Mouse (Mus musculus) heart, adult 2 months (tissue): Measurements from ENCODE around the gene Ggcx. TPM values are rescaled to one million over a fixed set of nuclear protein-coding genes. Genes with fewer than 3 reads are reported as not detected.

Experiments
- DNase-seq, 2 experiments: peaks; one replicate each; pipeline ENCODE4 v3.0.0; 2021
- H3K27ac ChIP-seq: fragments of 200-600 bp; 2 replicates; pipeline ENCODE4 v1.8.1; 2022
- H3K27me3 ChIP-seq: fragments of 200-500 bp; 2 replicates; pipeline ENCODE4 v1.6.1; 2012; ENCODE audit warnings: mild to moderate bottlenecking, low read length, inconsistent platforms, mixed read lengths; ENCODE audit not compliant: control insufficient read depth, insufficient read depth
- H3K36me3 ChIP-seq: fragments of 200-500 bp; 2 replicates; pipeline ENCODE4 v1.6.1; 2012; ENCODE audit warnings: low read length, inconsistent platforms; ENCODE audit not compliant: control insufficient read depth, insufficient read depth
- H3K4me1 ChIP-seq: fragments of 200-500 bp; 2 replicates; pipeline ENCODE4 v1.6.1; 2011; ENCODE audit warnings: low read length; ENCODE audit not compliant: control insufficient read depth, insufficient read depth
- H3K4me3 ChIP-seq: fragments of 200-600 bp; 2 replicates; pipeline ENCODE4 v1.8.1; 2022
- H3K79me2 ChIP-seq: fragments of 200-500 bp; replicated peaks from 2 replicates; pipeline ENCODE4 v1.6.1; 2012; ENCODE audit warnings: mild to moderate bottlenecking, inconsistent platforms, low read length, moderate library complexity, mixed read lengths; ENCODE audit not compliant: control insufficient read depth, insufficient read depth
- H3K9ac ChIP-seq: fragments of 200-500 bp; 2 replicates; pipeline ENCODE4 v1.6.1; 2012; ENCODE audit warnings: low read depth, mild to moderate bottlenecking, control low read depth, inconsistent platforms, low read length, mixed read lengths
- CTCF ChIP-seq: fragments of 200-600 bp; IDR thresholded peaks from 2 replicates; pipeline ENCODE4 v1.8.1; 2022; ENCODE audit warnings: antibody characterized with exemption, mild to moderate bottlenecking, moderate library complexity
- EP300 ChIP-seq: fragments of 200-500 bp; IDR thresholded peaks from 2 replicates; pipeline ENCODE4 v1.6.1; 2011; ENCODE audit warnings: low read depth, low read length, control low read depth; ENCODE audit not compliant: insufficient read depth
- POLR2A ChIP-seq: fragments of 200-500 bp; IDR thresholded peaks from 2 replicates; pipeline ENCODE4 v1.6.1; 2011; ENCODE audit warnings: mild to moderate bottlenecking, low read depth, low read length, control low read depth; ENCODE audit not compliant: insufficient read depth
- WGBS: fragments of 180-500 bp; shearing (Covaris S2); methylation state at CpG from one replicate; pipeline ENCODE4 v1.1.7; 2018; 5-methylcytosine and 5-hydroxymethylcytosine counted together
- intact Hi-C: fragments of 180-260 bp; cut with DNase I; formaldehyde crosslinking; loops from one replicate; pipeline ENCODE4 v1.15.1; 2025
- polyA plus RNA-seq: library from polyadenylated mRNA; depleted of rRNA; stranded (reverse); fragments of >200 nt; gene quantifications from 2 replicates; pipeline ENCODE4 v1.2.3, GENCODE M21; 2012
- total RNA-seq, 2 experiments: library from RNA; stranded (reverse); gene quantifications; 2 replicates each; pipeline ENCODE4 v1.2.3; 2021

Gene Ggcx
- total and polyA plus RNA-seq, 3 experiments: 19.3 to 32.5 (median 30.4) TPM

DNA sequence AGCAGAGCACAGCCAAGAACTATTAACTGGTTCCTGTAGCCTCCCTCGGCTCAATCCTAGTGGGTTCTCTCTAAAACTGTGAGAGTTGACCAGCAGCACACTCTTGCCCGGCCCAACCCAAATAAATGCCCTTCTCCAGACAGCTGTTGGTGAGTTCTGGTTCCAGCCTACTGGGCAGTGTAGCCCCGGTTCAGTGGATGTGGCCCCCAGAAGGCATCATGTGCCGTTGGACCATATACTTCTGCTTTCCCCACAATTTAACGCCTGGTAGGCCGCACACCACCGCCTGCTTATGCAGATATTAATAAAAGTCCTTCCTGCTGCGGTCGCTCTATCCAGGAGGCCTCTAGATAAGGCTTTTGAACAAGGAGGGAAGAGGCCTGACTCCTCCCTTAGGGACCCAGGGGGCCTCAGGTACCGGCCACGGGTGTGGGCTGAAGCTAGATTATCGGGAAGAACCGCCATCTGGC lies 24.6 kb upstream of the Ggcx start:
- Histone ChIP-seq H3K36me3 (no peaks in the 10 kb centered on the region), H3K79me2 (no peaks in the 10 kb centered on the region), H3K27me3 (no peaks in the 10 kb centered on the region), H3K4me1 (peaks cover 7% of the 10 kb centered on the region), H3K9ac (peak overlapping the region; percentile 85), H3K4me3 (peak overlapping the region; percentile 54), H3K27ac (peak overlapping the region; percentile 92)
- 1% methylated on average over 13 of the region's 13 CpGs for WGBS
- DNase-seq: no peak
- intact Hi-C loops: no loop called here
- TF ChIP-seq EP300: no peak
- no peak for TF ChIP-seq POLR2A
- TF ChIP-seq CTCF: no peak

DNA sequence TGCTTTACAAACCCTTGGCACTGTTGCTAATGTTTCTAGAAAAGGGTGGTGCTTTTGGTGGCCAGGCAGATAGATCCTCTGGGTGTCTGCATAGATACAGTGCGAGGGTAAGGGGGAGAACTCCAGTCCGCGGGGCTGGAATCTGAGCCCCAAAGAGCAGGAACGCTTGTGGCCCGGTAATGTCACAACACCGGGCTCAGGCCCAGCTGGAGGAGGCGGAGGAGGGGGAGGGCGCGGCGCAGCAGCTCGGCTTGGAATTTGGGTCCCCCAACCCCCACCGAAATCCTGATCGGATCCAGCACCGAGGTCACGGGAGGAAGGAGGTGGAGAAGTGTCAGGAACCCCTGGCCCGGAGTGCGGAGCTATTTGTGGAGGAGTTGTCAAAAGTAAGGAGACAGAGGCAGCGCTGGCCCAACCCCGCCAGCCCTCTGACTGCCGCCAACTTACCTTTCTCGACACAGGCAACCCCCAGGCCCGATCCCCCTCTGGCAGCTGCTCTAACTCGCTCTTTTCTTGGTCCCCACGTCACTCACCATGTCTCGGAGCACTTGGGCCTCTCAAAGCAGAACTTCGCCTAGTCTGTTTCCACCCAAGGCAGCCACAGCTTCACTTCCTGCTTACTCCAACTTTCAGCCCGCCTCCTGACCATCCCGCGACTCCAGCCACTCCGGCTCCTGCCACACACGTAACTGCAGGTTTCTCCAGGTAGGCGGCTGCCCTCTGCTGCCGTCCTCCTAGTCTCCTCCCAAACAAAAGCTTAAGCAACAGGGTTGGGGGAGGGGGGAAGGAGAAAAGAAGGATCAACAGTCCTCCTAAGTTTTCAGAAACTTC lies 24.0 kb upstream of the Ggcx start, which contains the start of gene Vamp8:
Gene Vamp8, minus strand, starts transcription at position 763 of the 831 bp plus-strand sequence.
- no peaks in the 10 kb centered on the region for H3K27me3 ChIP-seq
- H3K36me3 ChIP-seq: no peaks in the 10 kb centered on the region
- peak within 1 kb of the TSS; percentile 54 for H3K4me3 ChIP-seq
- peak; percentile 63 for TF ChIP-seq POLR2A
- TF ChIP-seq EP300: peak; percentile 61
- no peak for TF ChIP-seq CTCF
- peak within 1 kb of the TSS; percentile 85 for H3K9ac ChIP-seq
- peaks cover 7% of the 10 kb centered on the region for H3K4me1 ChIP-seq
- no peaks in the 10 kb centered on the region for H3K79me2 ChIP-seq
- DNase-seq: peak; percentile 92 to 94
- H3K27ac ChIP-seq: peak within 1 kb of the TSS; percentile 92
- intact Hi-C loops: no loop called here
- WGBS: under 1% methylated on average over 33 of the region's 33 CpGs

DNA sequence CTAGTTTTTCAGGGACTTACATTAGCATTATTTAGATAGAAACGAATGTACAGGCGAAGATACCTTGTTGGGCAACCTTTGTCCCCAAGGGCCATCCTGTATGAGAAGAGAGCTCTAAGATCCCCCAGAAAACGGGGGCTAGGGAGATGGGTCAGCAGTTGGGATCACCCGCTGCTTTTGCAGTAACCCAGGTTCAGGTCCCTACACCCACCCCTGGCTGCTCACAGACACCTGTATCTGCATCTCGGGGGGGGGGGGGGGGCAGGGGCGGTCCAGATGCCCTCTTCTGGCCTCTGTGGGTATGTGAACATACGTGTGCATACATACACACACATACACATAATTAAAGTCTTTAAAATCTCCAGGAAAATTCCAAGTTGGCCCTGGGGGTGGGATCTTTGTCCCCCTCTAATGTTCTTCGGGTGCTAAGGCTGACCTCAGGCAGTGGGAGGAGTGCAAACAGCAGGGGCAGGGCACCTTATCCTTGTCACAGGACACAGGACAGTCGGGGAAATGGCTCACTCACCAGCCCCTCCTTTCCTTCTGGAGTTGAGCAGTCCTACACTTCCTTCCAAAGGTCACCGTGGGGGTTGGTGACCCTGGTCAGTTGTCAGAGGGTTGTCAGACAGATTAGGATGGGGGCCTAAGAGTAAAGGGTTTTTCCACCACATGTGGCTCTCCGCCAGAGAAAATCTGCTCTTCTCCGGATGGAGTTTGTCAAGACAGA lies 23.1 kb upstream of the Ggcx start:
- peak; percentile 72 to 81 for DNase-seq
- H3K4me3 ChIP-seq: peak overlapping the region; percentile 54
- H3K27me3 ChIP-seq: no peaks in the 10 kb centered on the region
- peaks cover 7% of the 10 kb centered on the region for H3K4me1 ChIP-seq
- no peaks in the 10 kb centered on the region for H3K36me3 ChIP-seq
- WGBS: 16% methylated on average over 12 of the region's 12 CpGs
- TF ChIP-seq EP300 (peak; percentile 44; the same call in 1 of the 2 replicates), POLR2A (peak; percentile 67), CTCF (peak; percentile 31)
- H3K9ac ChIP-seq: no peak overlapping the region; the same call in 1 of the 2 replicates
- H3K79me2 ChIP-seq: no peaks in the 10 kb centered on the region
- H3K27ac ChIP-seq: peak overlapping the region; percentile 92
- intact Hi-C loops: no loop called here

DNA sequence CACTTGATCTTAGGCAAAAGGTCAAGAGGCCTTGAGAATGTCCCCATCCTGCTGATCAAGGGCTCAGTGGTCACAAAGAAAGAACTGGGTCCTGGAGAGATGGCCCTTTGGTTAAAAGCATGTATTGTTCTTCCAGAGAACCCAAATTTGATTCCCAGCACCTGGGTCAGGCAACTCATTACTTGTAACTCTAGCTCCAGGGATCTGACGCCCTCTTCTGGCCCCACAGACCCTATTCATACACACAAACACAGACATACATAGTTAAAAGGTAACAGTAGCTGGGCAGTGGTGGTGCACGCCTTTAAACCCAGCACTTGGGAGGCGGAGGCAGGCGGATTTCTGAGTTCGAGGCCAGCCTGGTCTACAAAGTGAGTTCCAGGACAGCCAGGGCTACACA lies 21.8 kb upstream of the Ggcx start:
- Histone ChIP-seq H3K4me3 (no peak overlapping the region), H3K36me3 (no peaks in the 10 kb centered on the region), H3K27ac (no peak overlapping the region; the same call in 1 of the 2 replicates), H3K79me2 (no peaks in the 10 kb centered on the region), H3K9ac (no peak overlapping the region), H3K4me1 (peaks cover 7% of the 10 kb centered on the region), H3K27me3 (no peaks in the 10 kb centered on the region)
- TF ChIP-seq POLR2A (no peak), EP300 (no peak), CTCF (no peak)
- intact Hi-C loops: no loop called here
- no peak for DNase-seq
- WGBS: 94% methylated on average over 5 of the region's 5 CpGs

DNA sequence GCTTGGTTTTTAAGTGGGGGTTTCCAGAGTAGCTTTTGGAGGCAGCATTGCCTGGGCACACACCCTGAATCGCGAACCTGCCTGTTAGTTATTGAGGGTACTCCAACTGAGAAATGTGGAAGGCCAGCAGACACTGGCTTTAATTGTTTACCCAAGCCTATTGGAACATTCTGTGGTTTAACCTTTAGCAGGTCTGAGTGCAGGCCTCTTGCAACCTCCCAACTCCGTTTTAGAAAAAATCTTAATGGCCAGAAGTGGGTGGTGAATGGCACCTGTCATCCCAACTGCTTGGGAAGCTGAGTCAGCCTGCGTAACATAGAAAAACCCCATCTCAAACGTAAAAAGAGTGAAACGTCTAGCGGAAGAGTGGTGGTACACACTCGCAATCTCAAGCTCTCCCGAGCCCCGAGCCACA lies 17.3 kb upstream of the Ggcx start:
- 85% methylated on average over 10 of the region's 10 CpGs for WGBS
- Histone ChIP-seq H3K36me3 (no peaks in the 10 kb centered on the region), H3K4me1 (peaks cover 3% of the 10 kb centered on the region; the same call in 1 of the 2 replicates), H3K27ac (no peak overlapping the region), H3K4me3 (no peak overlapping the region), H3K27me3 (no peaks in the 10 kb centered on the region), H3K9ac (no peak overlapping the region), H3K79me2 (no peaks in the 10 kb centered on the region)
- no peak for TF ChIP-seq POLR2A
- DNase-seq: no peak
- intact Hi-C loops: no loop called here
